Mouse (Mus musculus) inflammation-experienced regulatory T-cells, adult 6 months (primary cell): ENCODE data around the gene 9230112D13Rik. TPM values are rescaled to one million over a fixed set of nuclear protein-coding genes. Genes with fewer than 3 reads are reported as not detected.
A peak's percentile ranks its signal among the peaks of the same experiment; 100 is the strongest.

ENCODE experiments used
- ATAC-seq: one replicate; pipeline ENCODE4 v1.8.0; 2017
- polyA plus RNA-seq, 3 experiments: library from polyadenylated mRNA; unstranded; fragments of 100-300 nt; shearing (Covaris generic); gene quantifications; one replicate each; pipeline ENCODE4 v1.2.1; 2017

The 9230112D13Rik gene
- polyA plus RNA-seq, 3 experiments from 2014 or later: not detected

DNA sequence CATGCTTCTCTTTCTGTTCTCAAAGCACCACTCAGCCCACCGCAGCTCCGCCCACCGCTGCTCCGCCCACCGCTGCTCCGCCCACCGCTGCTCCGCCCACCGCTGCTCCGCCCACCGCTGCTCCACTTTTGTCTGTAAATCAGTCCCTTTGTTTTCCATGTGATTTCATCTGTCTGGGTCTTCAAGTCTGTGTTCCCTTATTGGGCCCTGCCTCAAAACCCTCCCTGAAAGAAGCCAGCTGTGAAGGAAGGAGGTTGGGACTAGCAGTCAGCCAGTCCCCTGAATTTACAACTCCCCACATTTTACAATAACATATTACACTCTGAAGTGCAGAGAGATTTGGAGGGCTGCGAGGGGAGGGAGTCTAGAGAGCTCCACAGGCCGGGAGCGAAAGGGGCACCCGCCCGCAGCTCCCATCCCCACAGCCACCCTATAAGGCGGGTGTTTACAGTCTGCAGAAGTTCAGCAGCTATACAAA, 18.1 kb upstream of the 9230112D13Rik start:
- ATAC-seq: no peak

GRCm38 (mm10) chr14:34535883-34536282, 13.3 kb upstream of the 9230112D13Rik start:
- ATAC-seq: no peak

DNA sequence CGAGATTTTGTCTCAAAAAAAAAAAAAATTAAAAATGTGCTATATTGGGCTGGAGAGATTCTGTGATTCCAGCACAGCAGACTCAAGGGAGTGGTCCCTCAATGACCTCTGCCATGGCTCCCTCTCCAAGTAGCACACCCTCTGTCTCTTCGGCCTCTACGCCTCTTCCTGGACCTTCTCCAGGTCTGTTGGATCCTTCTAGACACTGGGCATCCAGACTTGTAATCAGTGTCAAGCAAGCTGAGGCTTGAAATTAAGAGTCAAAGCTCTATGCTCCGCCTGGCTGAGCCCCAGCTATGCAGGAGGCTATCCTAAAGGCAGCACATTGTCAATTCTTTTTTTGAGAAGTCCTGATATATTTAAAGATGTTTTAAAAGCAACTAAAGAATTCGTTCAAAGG, 10.9 kb upstream of the 9230112D13Rik start:
- no peak for ATAC-seq

DNA sequence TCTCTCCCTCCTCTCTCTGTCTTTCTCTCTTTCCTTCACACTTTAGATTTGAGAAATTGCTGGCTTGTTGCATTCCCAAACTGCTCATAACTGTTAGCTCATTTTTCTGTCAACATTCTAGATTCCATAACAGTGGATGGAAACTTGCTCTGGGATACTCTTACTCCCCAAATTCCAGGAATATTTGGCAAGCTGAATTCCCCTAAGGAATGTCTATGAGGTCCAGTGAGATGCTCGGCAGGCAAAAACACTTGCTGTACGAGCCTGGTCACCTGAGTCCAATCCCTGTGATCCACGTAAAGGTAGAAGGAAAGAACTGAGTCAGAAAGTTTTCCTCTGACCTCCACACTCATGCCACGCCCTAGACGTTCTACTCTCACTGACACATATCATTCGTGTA, 9.9 kb upstream of the 9230112D13Rik start:
- no peak for ATAC-seq

- no peak for ATAC-seq
Measured at GRCm38 (mm10) chr14:34528804-34529203, 6.2 kb upstream of the 9230112D13Rik start.

GRCm38 (mm10) chr14:34517959-34518544, 4.5 kb downstream of the 9230112D13Rik start:
- no peak for ATAC-seq

- no peak for ATAC-seq
Measured at GRCm38 (mm10) chr14:34516960-34517577, 5.5 kb downstream of the 9230112D13Rik start.

GRCm38 (mm10) chr14:34515860-34516259, 6.7 kb downstream of the 9230112D13Rik start:
- no peak for ATAC-seq

GRCm38 (mm10) chr14:34514120-34514519, 8.5 kb downstream of the 9230112D13Rik start:
- ATAC-seq: no peak

GRCm38 (mm10) chr14:34512602-34513001, 10.0 kb downstream of the 9230112D13Rik start:
- no peak for ATAC-seq

DNA sequence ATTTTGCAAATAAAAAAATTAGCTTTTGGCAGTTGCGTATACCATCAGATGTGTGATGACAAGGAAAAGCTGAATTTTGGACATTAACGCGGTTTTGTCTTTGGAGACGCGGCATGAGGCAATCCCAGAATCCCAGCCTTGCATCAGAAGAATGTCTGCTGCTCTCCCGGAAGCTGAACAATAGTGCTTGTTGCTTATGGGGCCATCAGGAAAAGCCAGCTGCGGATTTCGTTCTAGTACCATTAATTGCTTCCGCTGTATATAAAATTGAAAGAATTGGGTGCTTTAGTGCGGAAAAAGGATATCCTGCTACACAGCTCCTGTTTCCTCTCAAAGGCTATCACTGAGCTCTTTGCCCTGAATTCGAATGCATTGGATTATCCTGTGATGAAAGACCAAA, 10.7 kb downstream of the 9230112D13Rik start:
- ATAC-seq: no peak

DNA sequence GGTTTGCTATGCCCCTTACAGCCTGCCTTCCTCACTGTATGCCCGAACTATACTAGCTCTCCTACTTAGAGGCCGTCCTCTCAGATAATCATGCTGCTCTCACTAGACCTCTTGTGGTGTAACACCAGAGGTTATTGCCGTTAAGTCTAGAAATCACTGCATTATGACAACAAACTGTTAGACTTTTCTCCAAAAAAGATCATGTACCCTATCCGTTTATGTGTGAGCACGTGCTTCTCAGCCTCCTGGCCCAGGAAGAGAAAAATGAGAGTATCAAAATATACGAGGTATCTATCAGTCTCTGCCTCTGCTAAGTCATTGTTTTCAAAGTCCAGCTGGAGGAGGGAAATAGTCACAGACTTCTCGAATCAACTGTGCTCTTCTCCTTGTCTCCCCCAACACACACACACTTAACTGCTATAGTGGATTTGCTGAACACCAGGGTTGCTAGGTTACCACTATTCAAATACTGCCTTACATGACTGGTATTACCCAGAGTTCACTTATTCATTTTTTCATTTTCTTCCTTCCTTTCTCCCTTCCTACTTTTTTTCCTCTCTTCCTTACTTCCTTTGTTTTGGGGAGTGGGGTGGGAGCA, 13.7 kb downstream of the 9230112D13Rik start:
- ATAC-seq: no peak

GRCm38 (mm10) chr14:34508187-34508840, 14.3 kb downstream of the 9230112D13Rik start:
- ATAC-seq: no peak

DNA sequence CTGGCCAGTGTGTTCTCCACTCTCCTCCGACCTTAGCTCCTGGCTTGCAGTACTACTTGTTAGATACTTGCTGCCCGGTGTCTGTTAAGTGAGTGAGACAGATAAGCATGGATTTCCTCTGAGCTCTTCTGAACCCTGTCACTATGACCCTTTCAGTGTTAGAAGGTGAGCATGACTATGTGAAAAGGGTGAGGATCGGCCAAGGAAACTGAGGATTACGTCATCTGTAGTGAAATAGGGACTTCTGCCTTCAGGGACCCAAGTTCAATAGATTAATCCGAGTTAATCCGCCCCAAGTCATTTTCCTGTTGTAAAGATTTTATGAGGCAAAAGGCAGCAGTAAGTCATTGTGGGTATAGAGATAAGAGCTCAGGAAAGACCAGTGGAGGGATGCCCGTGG, 17.3 kb downstream of the 9230112D13Rik start:
- ATAC-seq: no peak

- ATAC-seq: no peak
Measured at GRCm38 (mm10) chr14:34504377-34504776, 18.2 kb downstream of the 9230112D13Rik start.

- ATAC-seq: no peak
Measured at GRCm38 (mm10) chr14:34503759-34504158, 18.8 kb downstream of the 9230112D13Rik start.

DNA sequence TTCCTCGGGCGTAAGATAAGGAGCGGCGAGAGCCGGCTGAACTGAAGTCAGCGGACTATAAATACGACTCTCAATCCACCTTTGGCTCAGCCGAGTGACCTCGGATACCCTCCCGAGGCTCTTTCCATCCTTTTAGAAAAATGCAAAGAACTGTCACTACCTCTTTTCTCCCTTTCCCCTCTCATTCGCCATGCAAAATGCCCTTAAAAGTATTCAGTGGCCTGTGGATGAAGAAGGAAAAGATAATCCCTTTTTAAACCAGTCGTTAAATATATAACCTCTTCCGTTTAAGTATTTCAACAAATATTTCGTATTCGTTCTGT, 19.3 kb downstream of the 9230112D13Rik start, which contains the start of gene Bmpr1a:
Gene Bmpr1a (minus strand): TSS at position 17 of the 323 bp plus-strand sequence.
- no peak for ATAC-seq

GRCm38 (mm10) chr14:34502475-34503324, 19.9 kb downstream of the 9230112D13Rik start:
- ATAC-seq: peak; percentile 70

DNA sequence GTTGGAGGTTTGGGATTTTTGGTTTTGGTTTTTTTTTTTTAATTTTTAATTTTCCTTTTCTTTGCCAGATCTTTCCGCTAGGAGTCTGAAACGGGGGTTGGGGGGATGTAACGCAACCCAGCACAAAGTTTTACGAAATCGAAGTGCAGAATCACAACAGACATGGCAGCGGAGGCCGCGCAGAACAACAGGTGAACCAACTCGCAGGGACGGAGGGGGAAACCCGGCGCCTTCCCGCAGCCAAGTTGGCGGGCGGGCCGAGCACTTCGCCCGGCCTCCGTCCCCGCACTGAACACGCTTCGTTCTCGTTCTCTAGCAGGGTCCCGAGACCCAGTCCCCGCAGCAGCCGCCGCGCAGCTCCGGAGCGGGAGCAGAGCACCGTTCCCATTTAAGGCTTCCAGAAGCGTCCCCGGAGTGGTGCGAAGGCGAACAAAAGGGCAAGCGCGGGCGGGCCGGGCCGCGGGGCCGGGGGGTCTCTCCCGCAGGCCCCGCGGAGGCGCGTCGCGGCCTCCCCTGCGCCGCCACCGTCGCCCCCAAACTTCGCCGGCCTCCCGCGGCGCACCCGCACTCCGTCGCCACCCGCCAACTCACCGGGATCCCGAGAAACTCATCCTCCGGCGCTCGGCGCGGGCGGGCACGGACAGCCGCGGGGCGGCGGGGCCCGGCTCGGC, 20.7 kb downstream of the 9230112D13Rik start:
- ATAC-seq: peak; percentile 36

GRCm38 (mm10) chr14:34501447-34501803, 21.2 kb downstream of the 9230112D13Rik start:
- ATAC-seq: no peak

- no peak for ATAC-seq
Measured at GRCm38 (mm10) chr14:34500309-34500708, 22.3 kb downstream of the 9230112D13Rik start.

DNA sequence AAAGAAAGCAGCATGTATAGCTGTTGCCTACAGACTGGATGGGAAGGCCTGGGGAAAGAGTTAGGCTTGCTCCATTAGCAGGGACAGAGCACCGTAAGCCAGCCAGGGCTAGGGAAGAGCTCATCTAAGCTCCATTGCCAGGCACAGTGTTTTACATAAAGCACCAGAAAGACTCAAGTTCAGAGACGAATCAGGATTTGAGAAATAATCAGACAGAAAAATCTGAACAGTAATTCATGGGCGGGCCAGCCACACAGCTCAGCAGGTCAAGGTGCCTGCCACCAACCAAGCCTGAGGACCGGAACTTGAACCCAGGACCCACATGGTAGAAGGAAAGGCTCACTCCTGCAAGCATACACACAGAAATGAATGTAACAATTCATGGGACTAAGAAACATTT, 22.9 kb downstream of the 9230112D13Rik start:
- ATAC-seq: no peak
